Mouse (Mus musculus) layer of hippocampus, adult 9-10 months (tissue): Measurements from ENCODE around the gene Rtn4r.
"Not testable (repeated sequence)": the region's sequence is repeated elsewhere in the genome, so short reads cannot be mapped to it uniquely, and the experiment has no call there.

ENCODE experiments used
- DNase-seq: peaks from one replicate; pipeline ENCODE4 v3.0.0; 2022; ENCODE audit warnings: low spot score

Gene Rtn4r

DNA sequence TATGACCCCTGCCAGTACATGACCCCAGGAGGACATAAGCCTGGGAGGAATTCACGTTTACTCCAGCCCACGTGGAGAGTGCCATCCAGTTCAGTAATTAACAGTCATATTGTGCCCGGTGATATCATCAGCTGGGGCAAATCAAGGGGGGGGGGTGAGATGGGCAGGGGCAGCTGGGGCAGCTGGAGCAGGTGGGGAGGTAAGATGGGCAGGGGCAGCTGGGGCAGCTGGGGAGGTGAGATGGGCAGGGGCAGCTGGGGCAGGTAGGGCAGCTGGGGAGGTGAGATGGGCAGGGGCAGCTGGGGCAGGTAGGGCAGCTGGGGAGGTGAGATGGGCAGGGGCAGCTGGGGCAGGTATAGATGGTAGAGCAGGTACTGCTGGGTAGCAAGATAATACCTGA, 68.1 kb downstream of the Rtn4r start:
- DNase-seq, result not testable (repeated sequence)

DNA sequence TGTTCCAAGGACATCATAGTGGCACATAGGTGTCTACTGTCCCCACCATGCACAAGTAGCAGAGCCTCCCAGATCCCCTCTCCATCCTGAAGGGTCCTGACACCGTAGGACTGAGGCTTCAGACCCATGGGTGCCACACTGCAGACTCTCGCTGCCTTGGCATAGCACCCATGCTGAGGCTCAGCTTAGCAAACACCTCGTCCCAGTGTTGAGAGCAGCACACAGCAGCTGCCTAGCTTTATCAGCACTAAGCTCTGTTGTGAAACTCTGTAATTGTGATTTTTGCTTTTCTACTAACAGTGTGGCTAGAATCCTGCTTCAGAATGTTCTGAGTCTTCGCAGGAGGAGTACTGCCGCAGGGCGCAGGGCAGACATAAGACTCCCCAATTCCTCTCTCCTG, 70.4 kb downstream of the Rtn4r start:
- no peak for DNase-seq

GRCm38 (mm10) chr16:18198365-18199098, 71.1 kb downstream of the Rtn4r start:
- DNase-seq, result no peak

DNA sequence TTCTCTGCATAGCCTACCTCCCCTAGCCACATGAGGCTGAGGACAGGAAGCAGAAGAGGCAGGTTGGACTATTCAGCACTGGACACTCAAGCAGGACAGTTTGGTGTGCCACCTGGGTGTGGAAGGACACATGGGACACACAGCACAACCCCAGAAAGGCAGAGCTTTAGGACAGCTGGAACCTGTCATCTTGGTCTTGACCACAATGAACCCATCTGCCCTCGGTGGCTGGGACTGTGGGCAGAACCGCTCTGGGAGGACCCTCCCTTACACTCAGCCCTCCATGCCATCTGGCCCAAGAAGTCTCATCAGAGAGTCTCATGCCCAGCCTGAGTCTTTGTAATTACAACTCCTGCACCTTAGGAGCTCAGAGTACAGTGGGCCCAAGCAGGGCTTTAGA, 72.6 kb downstream of the Rtn4r start:
- DNase-seq, result no peak

- no peak for DNase-seq
These were observed 74.2 kb downstream of the Rtn4r start for GRCm38 (mm10) chr16:18201620-18202019.
